Comparison of ENCODE assay signal across 8 mouse cellular contexts in the genomic region with DNA sequence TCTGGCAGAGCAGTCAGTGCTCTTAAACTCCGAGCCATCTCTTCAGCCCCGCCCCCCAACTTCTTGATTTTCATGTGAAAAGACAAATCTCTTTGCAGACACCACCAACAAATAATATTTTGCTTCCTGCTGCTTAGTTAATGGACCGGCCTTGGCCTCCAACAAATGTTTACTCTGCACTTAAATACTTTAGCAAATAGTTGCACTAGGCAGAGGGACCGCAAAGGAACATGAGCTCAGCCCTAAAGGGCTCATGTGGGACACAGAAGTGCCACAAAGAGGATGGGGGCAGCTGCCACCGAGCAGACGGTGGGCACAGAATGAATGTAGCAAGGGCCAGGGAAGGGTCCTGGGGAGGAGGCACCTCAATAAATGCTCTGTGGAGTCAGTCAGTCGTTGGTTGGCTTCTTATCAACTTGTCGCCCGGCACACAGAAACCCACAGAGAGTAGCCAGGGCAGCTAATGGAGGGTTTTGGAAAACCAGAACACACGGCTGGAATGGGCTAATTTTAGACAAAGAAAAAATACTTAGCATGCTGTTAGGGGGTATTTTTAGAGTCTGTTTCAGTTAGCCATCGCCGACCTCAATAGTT. TPM values are rescaled to one million over a fixed set of nuclear protein-coding genes. Genes with fewer than 3 reads are reported as not detected.
DNase-seq lines count a peak whose midpoint lies in the region; ATAC-seq and TF ChIP-seq lines count a peak whose summit lies in the region.

No protein-coding gene starts in this region.

- TF ChIP-seq CTCF in olfactory bulb, adult 2 months (IDR thresholded peaks at IDR 0.05; ENCODE audit: insufficient read depth, low read depth, low read length): no peak

- no peak overlapping the region for H3K4me3 ChIP-seq in midbrain, embryonic 10.5 days
- H3K4me3 ChIP-seq in midbrain, embryonic 16.5 days (ENCODE audit: low read depth, low read length): no peak overlapping the region
- H3K4me3 ChIP-seq in heart, embryonic 10.5 days: peak overlapping the region; percentile 22
- peak overlapping the region; percentile 22; the same call in 1 of the 2 replicates for H3K4me3 ChIP-seq in liver, embryonic 12.5 days
- H3K4me3 ChIP-seq in olfactory bulb, adult 2 months (ENCODE audit: insufficient read depth, low read depth, low read length): no peak overlapping the region

- no peak; the same call in 1 of the 2 replicates for ATAC-seq in midbrain, embryonic 16.5 days
- peak; percentile 60 for ATAC-seq in liver, embryonic 12.5 days
- ATAC-seq in granulocyte monocyte progenitor cell, adult 5-6 weeks (replicated peaks; ENCODE audit: poor library complexity, severe bottlenecking): no peak

- H3K9ac ChIP-seq in midbrain, embryonic 16.5 days (ENCODE audit: low read depth, low read length): no peak overlapping the region
- H3K9ac ChIP-seq in liver, embryonic 12.5 days: peak overlapping the region; percentile 37; the same call in 1 of the 2 replicates

- H3K36me3 ChIP-seq in midbrain, embryonic 10.5 days: no peaks in the 10 kb centered on the region
- H3K36me3 ChIP-seq in midbrain, embryonic 16.5 days (ENCODE audit: control insufficient read depth, insufficient read depth, low read length): no peaks in the 10 kb centered on the region
- no peaks in the 10 kb centered on the region for H3K36me3 ChIP-seq in heart, embryonic 10.5 days
- no peaks in the 10 kb centered on the region for H3K36me3 ChIP-seq in liver, embryonic 12.5 days

- WGBS in midbrain, embryonic 10.5 days: 57% methylated on average over 12 of the region's 12 CpGs
- 45% methylated on average over 12 of the region's 12 CpGs for WGBS in midbrain, embryonic 16.5 days
- WGBS in heart, embryonic 10.5 days: 27% methylated on average over 12 of the region's 12 CpGs
- 15% methylated on average over 12 of the region's 12 CpGs for WGBS in liver, embryonic 12.5 days (ENCODE audit: insufficient replicate concordance)
- WGBS in olfactory bulb, adult 2 months: 40% methylated on average over 12 of the region's 12 CpGs

- peaks cover 80% of the 10 kb centered on the region for H3K4me1 ChIP-seq in midbrain, embryonic 10.5 days
- peaks cover 6% of the 10 kb centered on the region; the same call in 1 of the 2 replicates for H3K4me1 ChIP-seq in midbrain, embryonic 16.5 days (ENCODE audit: control insufficient read depth, insufficient read depth, low read length)
- peaks cover 99% of the 10 kb centered on the region for H3K4me1 ChIP-seq in heart, embryonic 10.5 days
- peaks cover 94% of the 10 kb centered on the region for H3K4me1 ChIP-seq in liver, embryonic 12.5 days
- H3K4me1 ChIP-seq in olfactory bulb, adult 2 months (ENCODE audit: control insufficient read depth, insufficient read depth, low read length): peaks cover 21% of the 10 kb centered on the region

- H3K27me3 ChIP-seq in midbrain, embryonic 10.5 days (ENCODE audit: low read depth, poor library complexity, severe bottlenecking): no peaks in the 10 kb centered on the region; the same call in 1 of the 2 replicates
- no peaks in the 10 kb centered on the region for H3K27me3 ChIP-seq in midbrain, embryonic 16.5 days (ENCODE audit: control insufficient read depth, insufficient read depth, low read depth, low read length)
- H3K27me3 ChIP-seq in heart, embryonic 10.5 days (ENCODE audit: insufficient read depth, poor library complexity, severe bottlenecking): no peaks in the 10 kb centered on the region
- no peaks in the 10 kb centered on the region for H3K27me3 ChIP-seq in liver, embryonic 12.5 days (replicated peaks)

- no peak overlapping the region for H3K4me2 ChIP-seq in midbrain, embryonic 16.5 days (ENCODE audit: low read length)
- H3K4me2 ChIP-seq in liver, embryonic 12.5 days: peak overlapping the region; percentile 63

- no peak for DNase-seq in midbrain, embryonic 10.5 days (ENCODE audit: low spot score)
- no peak for DNase-seq in heart, embryonic 10.5 days (ENCODE audit: low spot score)
- DNase-seq in embryo, embryonic 10 days (ENCODE audit: low spot score): no peak
- DNase-seq in layer of hippocampus, adult 9-10 months (ENCODE audit: low spot score): no peak

- TF ChIP-seq POLR2A in olfactory bulb, adult 2 months (IDR thresholded peaks at IDR 0.05; ENCODE audit: insufficient read depth, low read depth, low read length): no peak

- H3K9me3 ChIP-seq in midbrain, embryonic 10.5 days (replicated peaks): no peaks in the 10 kb centered on the region
- no peaks in the 10 kb centered on the region for H3K9me3 ChIP-seq in midbrain, embryonic 16.5 days (replicated peaks; ENCODE audit: control insufficient read depth, low read length, poor library complexity, severe bottlenecking)
- H3K9me3 ChIP-seq in heart, embryonic 10.5 days: no peaks in the 10 kb centered on the region
- H3K9me3 ChIP-seq in liver, embryonic 12.5 days (replicated peaks): no peaks in the 10 kb centered on the region

- peak overlapping the region; percentile 81 for H3K27ac ChIP-seq in midbrain, embryonic 10.5 days (replicated peaks)
- H3K27ac ChIP-seq in midbrain, embryonic 16.5 days (ENCODE audit: low read length): no peak overlapping the region
- peak overlapping the region; percentile 93 for H3K27ac ChIP-seq in heart, embryonic 10.5 days
- peak overlapping the region; percentile 63 for H3K27ac ChIP-seq in liver, embryonic 12.5 days
- H3K27ac ChIP-seq in olfactory bulb, adult 2 months (ENCODE audit: insufficient read depth, low read depth, low read length): 0 out of 2 replicates have a peak overlapping the region, but pooled peaks have one; percentile 32

RNA-seq across cellular contexts. Expression of gene Rassf3, which starts 44.0 kb away (rescaled TPM):
- polyA plus RNA-seq in midbrain, embryonic 10.5 days (2016; fragmentation: Nextera tagmentation; extraction: Ambion mirVana): 7.2 and 7.8 TPM in 2 replicates
- polyA plus RNA-seq in midbrain, embryonic 16.5 days (2015; fragmentation: Nextera tagmentation; extraction: Ambion mirVana): 4.2 and 4.6 TPM in 2 replicates
- polyA plus RNA-seq in heart, embryonic 10.5 days (2016; fragmentation: Nextera tagmentation; extraction: Ambion mirVana): 19.6 and 21.1 TPM in 2 replicates
- polyA plus RNA-seq in liver, embryonic 12.5 days (2016; fragmentation: Nextera tagmentation; extraction: Ambion mirVana): 12.3 and 12.8 TPM in 2 replicates
- polyA plus RNA-seq in olfactory bulb, adult 2 months (2012; ENCODE audit: insufficient read depth, insufficient read length, low replicate concordance, missing spikeins): not detected in 2 replicates
- total RNA-seq in granulocyte monocyte progenitor cell, adult 5-6 weeks (2014; fragmentation: Nextera tagmentation): 22.4 and 30.6 TPM in 2 replicates
- total RNA-seq in granulocyte monocyte progenitor cell, adult 5-6 weeks (2017): 21.0 and 22.5 TPM in 2 replicates

Comparison
In these comparisons a context has a peak if more than half of its experiments do, and no peak if none do; other contexts are left out.
1. H3K4me3 ChIP-seq: peak in heart, embryonic 10.5 days (single experiment) and liver, embryonic 12.5 days (single experiment); none in midbrain, embryonic 10.5 days (single experiment), midbrain, embryonic 16.5 days (single experiment) and olfactory bulb, adult 2 months (single experiment).